Mouse (Mus musculus): Measurements from ENCODE around the gene Zmynd8. TPM values are rescaled to one million over a fixed set of nuclear protein-coding genes. Genes with fewer than 3 reads are reported as not detected.

The Zmynd8 gene
- polyA plus RNA-seq, 1 experiment from 2014 or later, result 28.6 TPM

DNA sequence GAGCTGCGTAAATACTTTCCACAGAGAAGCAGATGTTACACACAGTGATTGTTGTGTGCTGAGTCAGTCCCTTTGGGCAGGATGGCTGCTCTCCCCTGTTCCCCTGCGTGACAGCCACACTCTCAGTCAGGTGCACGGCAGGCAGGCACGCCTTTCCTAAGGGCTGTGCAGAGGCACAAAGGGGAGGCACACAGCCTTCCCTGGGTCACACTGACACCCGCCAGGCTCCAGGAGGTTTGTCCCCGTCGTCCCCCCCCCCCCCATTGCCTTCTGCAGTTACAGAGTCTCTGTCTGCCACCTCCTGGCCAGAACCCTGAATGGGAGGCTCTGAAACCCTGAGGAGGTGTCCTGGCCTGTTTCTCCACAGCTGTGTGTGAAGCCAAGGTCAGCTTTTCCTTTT lies 147.7 kb downstream of the Zmynd8 start:
- H3K9me3 ChIP-seq (ENCODE audit: control insufficient read depth, low read length), result no peaks in the 10 kb centered on the region
- H3K4me1 ChIP-seq (ENCODE audit: control insufficient read depth, insufficient read depth, low read length), result peaks cover 10% of the 10 kb centered on the region; the same call in 1 of the 2 replicates
- no peak overlapping the region for H3K4me2 ChIP-seq (ENCODE audit: low read depth, low read length)
- H3K9ac ChIP-seq (ENCODE audit: low read depth, low read length), result no peak overlapping the region
- no peaks in the 10 kb centered on the region for H3K36me3 ChIP-seq (ENCODE audit: control insufficient read depth, insufficient read depth, low read length)
- H3K4me3 ChIP-seq (ENCODE audit: low read depth, low read length), result no peak overlapping the region
- ATAC-seq (ENCODE audit: low read depth) (peak; percentile 53), DNase-seq (ENCODE audit: low spot score) (peak; percentile 48)
- H3K27me3 ChIP-seq (replicated peaks; ENCODE audit: control insufficient read depth, insufficient read depth, low read length), result no peaks in the 10 kb centered on the region
- WGBS, result 29% methylated on average over 6 of the region's 7 CpGs
- no peak overlapping the region for H3K27ac ChIP-seq (replicated peaks; ENCODE audit: low read depth, low read length)

DNA sequence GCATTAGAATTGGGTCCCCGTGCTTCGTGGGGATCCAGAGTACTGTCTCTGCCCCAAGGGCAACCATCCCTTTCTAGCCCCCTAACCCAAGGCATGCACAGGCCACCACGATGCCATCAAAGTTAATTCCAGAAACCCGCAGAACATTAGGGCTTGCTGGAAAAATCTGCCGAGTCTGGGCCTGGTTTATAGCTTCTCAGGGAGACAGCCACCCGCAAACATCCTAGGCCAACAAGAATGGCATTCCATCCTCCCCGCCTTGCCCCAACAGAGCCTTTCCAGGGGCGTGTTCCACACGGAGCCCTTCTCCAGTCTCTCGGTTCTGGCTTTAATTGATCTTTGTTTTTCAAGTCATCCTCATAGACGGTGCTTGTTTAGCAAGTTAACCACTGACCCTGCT lies 150.4 kb downstream of the Zmynd8 start:
- H3K36me3 ChIP-seq (ENCODE audit: control insufficient read depth, insufficient read depth, low read length), result no peaks in the 10 kb centered on the region
- peak overlapping the region; percentile 39 for H3K27ac ChIP-seq (replicated peaks; ENCODE audit: low read depth, low read length)
- no peak overlapping the region for H3K4me3 ChIP-seq (ENCODE audit: low read depth, low read length)
- no peak overlapping the region for H3K4me2 ChIP-seq (ENCODE audit: low read depth, low read length)
- no peak overlapping the region for H3K9ac ChIP-seq (ENCODE audit: low read depth, low read length)
- 11% methylated on average over 11 of the region's 11 CpGs for WGBS
- ATAC-seq (ENCODE audit: low read depth), result no peak
- H3K9me3 ChIP-seq (ENCODE audit: control insufficient read depth, low read length), result no peaks in the 10 kb centered on the region
- DNase-seq (ENCODE audit: low spot score), result peak; percentile 78
- H3K4me1 ChIP-seq (ENCODE audit: control insufficient read depth, insufficient read depth, low read length), result peaks cover 10% of the 10 kb centered on the region; the same call in 1 of the 2 replicates
- H3K27me3 ChIP-seq (replicated peaks; ENCODE audit: control insufficient read depth, insufficient read depth, low read length), result no peaks in the 10 kb centered on the region

DNA sequence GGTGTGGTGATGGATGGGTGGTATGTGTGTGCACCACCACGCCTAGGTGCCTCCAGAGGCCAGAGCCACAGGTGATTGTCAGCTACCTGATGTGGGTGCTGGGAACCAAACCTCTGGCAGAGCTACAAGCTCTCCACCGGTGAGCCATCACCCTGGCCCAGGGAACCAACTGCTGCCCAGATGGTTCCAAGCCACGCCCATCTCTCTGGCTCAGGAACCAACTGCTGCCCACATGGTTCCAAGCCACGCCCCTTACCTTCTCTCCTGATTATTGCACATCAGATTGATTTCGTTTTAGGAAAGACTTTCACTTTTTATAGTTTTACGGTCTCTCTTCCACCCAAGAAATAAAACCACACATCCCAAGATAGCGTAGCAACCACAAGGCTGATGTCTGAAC lies 150.8 kb downstream of the Zmynd8 start:
- DNase-seq (ENCODE audit: low spot score) (peak; percentile 73), ATAC-seq (ENCODE audit: low read depth) (no peak)
- Histone ChIP-seq H3K27ac (replicated peaks; ENCODE audit: low read depth, low read length) (peak overlapping the region; percentile 39), H3K4me1 (ENCODE audit: control insufficient read depth, insufficient read depth, low read length) (peaks cover 10% of the 10 kb centered on the region; the same call in 1 of the 2 replicates), H3K9me3 (ENCODE audit: control insufficient read depth, low read length) (no peaks in the 10 kb centered on the region), H3K4me3 (ENCODE audit: low read depth, low read length) (no peak overlapping the region), H3K9ac (ENCODE audit: low read depth, low read length) (no peak overlapping the region), H3K27me3 (replicated peaks; ENCODE audit: control insufficient read depth, insufficient read depth, low read length) (no peaks in the 10 kb centered on the region), H3K4me2 (ENCODE audit: low read depth, low read length) (no peak overlapping the region), H3K36me3 (ENCODE audit: control insufficient read depth, insufficient read depth, low read length) (no peaks in the 10 kb centered on the region)
- 42% methylated on average over 7 of the region's 7 CpGs for WGBS

DNA sequence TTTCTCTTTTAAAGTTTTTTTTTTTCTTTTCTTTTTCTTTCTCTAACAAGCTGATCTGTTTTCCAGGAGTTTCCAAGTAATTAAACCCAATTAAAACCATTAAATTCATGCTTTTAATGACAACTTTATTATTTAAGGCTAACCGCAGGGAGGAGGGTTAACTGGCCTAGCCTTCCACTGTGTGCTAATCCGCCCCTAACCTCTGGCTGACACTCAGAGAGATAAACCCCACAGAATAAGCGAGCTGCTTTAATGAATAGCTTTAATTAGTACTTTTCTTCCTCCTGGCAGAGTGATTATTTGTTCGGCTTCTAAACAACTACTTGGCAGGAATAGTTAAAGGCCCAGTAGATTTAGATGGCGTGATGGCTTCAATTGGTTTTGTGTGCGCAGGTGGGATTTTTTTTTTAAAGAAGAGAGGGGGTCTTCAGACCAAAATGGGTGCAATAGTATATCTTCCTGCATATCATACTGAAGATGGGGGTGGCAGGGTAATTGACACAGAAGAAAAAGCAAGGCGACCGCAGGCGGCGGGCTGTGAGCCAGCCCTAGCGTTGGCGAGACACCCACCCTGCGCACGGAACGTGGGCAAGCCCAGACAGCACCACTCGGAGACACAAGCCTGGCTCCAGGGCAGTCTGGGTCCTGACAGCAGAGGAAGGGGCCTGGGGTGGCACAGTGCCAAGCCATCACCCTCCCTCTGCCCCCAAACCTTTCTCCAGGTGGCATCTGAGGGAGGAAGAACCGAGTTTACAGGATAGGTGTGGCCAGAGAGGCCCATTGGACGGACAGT lies 153.3 kb downstream of the Zmynd8 start:
- Histone ChIP-seq H3K4me3 (ENCODE audit: low read depth, low read length) (no peak overlapping the region), H3K27ac (replicated peaks; ENCODE audit: low read depth, low read length) (peak overlapping the region; percentile 61; the same call in 1 of the 2 replicates), H3K36me3 (ENCODE audit: control insufficient read depth, insufficient read depth, low read length) (no peaks in the 10 kb centered on the region), H3K9me3 (ENCODE audit: control insufficient read depth, low read length) (no peaks in the 10 kb centered on the region), H3K9ac (ENCODE audit: low read depth, low read length) (no peak overlapping the region), H3K4me2 (ENCODE audit: low read depth, low read length) (no peak overlapping the region), H3K27me3 (replicated peaks; ENCODE audit: control insufficient read depth, insufficient read depth, low read length) (no peaks in the 10 kb centered on the region), H3K4me1 (ENCODE audit: control insufficient read depth, insufficient read depth, low read length) (peaks cover 19% of the 10 kb centered on the region; the same call in 1 of the 2 replicates)
- peak; percentile 76 for ATAC-seq (ENCODE audit: low read depth)
- peak; percentile 84 for DNase-seq (ENCODE audit: low spot score)
- WGBS, result 61% methylated on average over 18 of the region's 18 CpGs

DNA sequence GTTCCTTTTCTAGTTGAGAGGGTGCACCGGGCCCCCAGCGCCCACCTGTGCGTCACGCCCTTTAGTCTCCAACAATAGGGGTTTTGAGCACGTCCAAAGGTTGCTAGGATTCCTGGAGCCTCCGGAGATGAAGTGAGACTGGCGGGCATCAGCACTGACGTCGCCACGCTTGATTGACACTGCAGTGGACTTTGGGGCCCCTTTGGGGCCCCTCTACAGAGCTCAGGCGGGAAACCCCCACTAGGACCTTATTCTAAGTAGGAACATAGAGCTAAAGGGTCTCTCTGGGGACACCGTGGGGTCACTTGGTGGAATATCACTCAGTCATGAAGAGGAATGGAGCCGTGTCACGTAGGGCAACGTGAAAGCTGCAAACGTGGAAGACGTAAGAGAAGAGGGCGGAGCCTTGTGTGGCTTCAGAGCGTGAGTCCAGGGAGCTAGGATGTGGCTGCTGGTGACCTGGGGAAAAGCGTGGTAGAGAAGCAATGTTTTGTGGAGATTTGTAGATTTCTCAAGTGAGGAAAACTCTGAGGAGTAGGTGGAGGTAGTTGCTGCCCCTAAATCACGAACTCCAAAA lies 156.5 kb downstream of the Zmynd8 start:
- Histone ChIP-seq H3K36me3 (ENCODE audit: control insufficient read depth, insufficient read depth, low read length) (no peaks in the 10 kb centered on the region), H3K9me3 (ENCODE audit: control insufficient read depth, low read length) (no peaks in the 10 kb centered on the region), H3K27me3 (replicated peaks; ENCODE audit: control insufficient read depth, insufficient read depth, low read length) (no peaks in the 10 kb centered on the region), H3K4me1 (ENCODE audit: control insufficient read depth, insufficient read depth, low read length) (peaks cover 14% of the 10 kb centered on the region; the same call in 1 of the 2 replicates), H3K4me3 (ENCODE audit: low read depth, low read length) (no peak overlapping the region), H3K27ac (replicated peaks; ENCODE audit: low read depth, low read length) (peak overlapping the region; percentile 31), H3K4me2 (ENCODE audit: low read depth, low read length) (0 out of 2 replicates have a peak overlapping the region, but pooled peaks have one; percentile 0), H3K9ac (ENCODE audit: low read depth, low read length) (no peak overlapping the region)
- no peak; the same call in 1 of the 2 replicates for ATAC-seq (ENCODE audit: low read depth)
- DNase-seq (ENCODE audit: low spot score), result no peak
- 26% methylated on average over 21 of the region's 21 CpGs for WGBS

DNA sequence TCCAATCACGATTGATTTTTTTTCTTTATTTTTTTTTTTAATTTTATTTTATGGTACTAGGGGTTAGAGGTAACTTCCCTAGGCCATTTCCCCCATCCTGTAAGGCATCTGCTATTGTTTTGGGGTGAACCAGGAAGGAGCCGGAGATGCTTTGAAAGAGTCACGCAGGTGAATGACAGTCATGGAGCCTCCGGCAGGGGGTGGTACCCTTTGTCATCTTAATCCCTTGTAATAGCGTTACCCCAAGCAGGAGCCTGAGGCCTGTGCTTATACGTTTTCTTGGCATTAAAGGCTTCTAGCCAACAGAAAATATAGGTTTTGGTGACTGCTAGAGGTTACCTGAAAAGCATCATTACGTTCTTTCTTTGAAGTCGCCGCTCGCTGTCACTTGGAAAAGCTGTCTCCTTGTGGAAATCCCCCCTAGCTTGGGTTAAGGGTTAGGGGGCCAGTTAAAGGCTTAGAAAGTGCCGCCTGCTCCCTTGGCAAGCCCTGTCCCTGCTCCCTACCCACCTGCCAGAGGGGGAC lies 157.2 kb downstream of the Zmynd8 start:
- 19% methylated on average over 11 of the region's 11 CpGs for WGBS
- Histone ChIP-seq H3K9me3 (ENCODE audit: control insufficient read depth, low read length) (no peaks in the 10 kb centered on the region), H3K4me1 (ENCODE audit: control insufficient read depth, insufficient read depth, low read length) (peaks cover 14% of the 10 kb centered on the region; the same call in 1 of the 2 replicates), H3K27me3 (replicated peaks; ENCODE audit: control insufficient read depth, insufficient read depth, low read length) (no peaks in the 10 kb centered on the region), H3K4me3 (ENCODE audit: low read depth, low read length) (no peak overlapping the region), H3K36me3 (ENCODE audit: control insufficient read depth, insufficient read depth, low read length) (no peaks in the 10 kb centered on the region), H3K4me2 (ENCODE audit: low read depth, low read length) (peak overlapping the region; percentile 23; the same call in 1 of the 2 replicates), H3K27ac (replicated peaks; ENCODE audit: low read depth, low read length) (peak overlapping the region; percentile 31), H3K9ac (ENCODE audit: low read depth, low read length) (no peak overlapping the region)
- ATAC-seq (ENCODE audit: low read depth) (no peak; the same call in 1 of the 2 replicates), DNase-seq (ENCODE audit: low spot score) (no peak)

DNA sequence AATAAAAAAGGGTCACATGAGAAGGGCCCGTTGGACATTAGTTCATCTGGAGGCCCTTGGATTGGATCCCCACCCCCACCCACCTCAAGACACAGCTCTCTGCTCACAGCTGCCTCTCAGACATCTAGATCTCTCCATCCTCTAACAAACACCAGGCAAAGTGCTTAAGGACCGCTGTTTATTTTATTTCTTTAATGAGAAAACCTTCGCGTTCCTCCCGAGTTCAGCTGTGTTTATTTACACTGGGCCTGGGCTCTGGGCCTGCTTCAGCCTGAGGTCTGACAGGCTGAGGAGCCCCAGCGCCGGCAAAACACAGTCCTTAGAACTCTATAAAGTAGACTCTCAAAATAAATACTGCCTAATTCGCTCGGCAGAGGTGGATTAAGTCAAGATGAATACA lies 157.8 kb downstream of the Zmynd8 start:
- H3K27me3 ChIP-seq (replicated peaks; ENCODE audit: control insufficient read depth, insufficient read depth, low read length), result no peaks in the 10 kb centered on the region
- peaks cover 14% of the 10 kb centered on the region; the same call in 1 of the 2 replicates for H3K4me1 ChIP-seq (ENCODE audit: control insufficient read depth, insufficient read depth, low read length)
- H3K4me3 ChIP-seq (ENCODE audit: low read depth, low read length), result no peak overlapping the region
- DNase-seq (ENCODE audit: low spot score) (peak; percentile 87), ATAC-seq (ENCODE audit: low read depth) (peak; percentile 30; the same call in 1 of the 2 replicates)
- H3K36me3 ChIP-seq (ENCODE audit: control insufficient read depth, insufficient read depth, low read length), result no peaks in the 10 kb centered on the region
- H3K9ac ChIP-seq (ENCODE audit: low read depth, low read length), result no peak overlapping the region
- peak overlapping the region; percentile 23; the same call in 1 of the 2 replicates for H3K4me2 ChIP-seq (ENCODE audit: low read depth, low read length)
- peak overlapping the region; percentile 31 for H3K27ac ChIP-seq (replicated peaks; ENCODE audit: low read depth, low read length)
- H3K9me3 ChIP-seq (ENCODE audit: control insufficient read depth, low read length), result no peaks in the 10 kb centered on the region
- WGBS, result 10% methylated on average over 9 of the region's 9 CpGs

DNA sequence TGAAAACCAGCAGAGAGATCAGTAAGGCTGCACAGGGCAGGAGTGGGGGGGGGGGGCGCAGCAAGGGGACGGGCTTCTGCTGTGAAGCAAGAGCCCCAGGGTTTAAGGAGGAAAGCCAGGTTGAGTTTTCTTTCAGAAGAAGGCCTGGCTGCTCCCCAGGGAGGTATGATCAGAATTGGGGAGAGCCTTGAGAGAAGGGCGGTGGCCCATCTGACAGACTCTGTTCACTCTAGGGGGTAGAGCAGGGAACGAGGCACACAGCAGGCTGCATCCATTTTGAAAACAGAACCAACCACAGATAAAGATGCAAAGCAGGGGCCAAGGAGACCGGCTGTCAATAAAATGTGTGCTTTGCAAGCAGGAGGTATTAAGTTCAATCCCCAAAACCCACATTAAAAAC lies 158.4 kb downstream of the Zmynd8 start:
- Histone ChIP-seq H3K9me3 (ENCODE audit: control insufficient read depth, low read length) (no peaks in the 10 kb centered on the region), H3K4me1 (ENCODE audit: control insufficient read depth, insufficient read depth, low read length) (peaks cover 14% of the 10 kb centered on the region; the same call in 1 of the 2 replicates), H3K36me3 (ENCODE audit: control insufficient read depth, insufficient read depth, low read length) (no peaks in the 10 kb centered on the region), H3K4me2 (ENCODE audit: low read depth, low read length) (no peak overlapping the region), H3K27ac (replicated peaks; ENCODE audit: low read depth, low read length) (peak overlapping the region; percentile 31), H3K9ac (ENCODE audit: low read depth, low read length) (0 out of 2 replicates have a peak overlapping the region, but pooled peaks have one; percentile 15), H3K4me3 (ENCODE audit: low read depth, low read length) (no peak overlapping the region), H3K27me3 (replicated peaks; ENCODE audit: control insufficient read depth, insufficient read depth, low read length) (no peaks in the 10 kb centered on the region)
- ATAC-seq (ENCODE audit: low read depth), result no peak
- peak; percentile 71 for DNase-seq (ENCODE audit: low spot score)
- WGBS, result 33% methylated on average over 3 of the region's 5 CpGs

Measured in embryonic facial prominence, embryonic 14.5 days (tissue).